Mouse (Mus musculus) olfactory bulb, adult 2 months (tissue): ENCODE results near the gene Sumf2. TPM values are rescaled to one million over a fixed set of nuclear protein-coding genes. Genes with fewer than 3 reads are reported as not detected.
A peak's percentile ranks its signal among the peaks of the same experiment; 100 is the strongest.

ENCODE experiments used
- H3K27ac ChIP-seq: fragments of 200-500 bp; 2 replicates; pipeline ENCODE4 v1.5.1; 2012; ENCODE audit warnings: low read depth, low read length; ENCODE audit not compliant: insufficient read depth
- H3K4me1 ChIP-seq: fragments of 200-500 bp; 2 replicates; pipeline ENCODE4 v1.6.1; 2012; ENCODE audit warnings: low read length; ENCODE audit not compliant: control insufficient read depth, insufficient read depth
- H3K4me3 ChIP-seq: fragments of 200-500 bp; 2 replicates; pipeline ENCODE4 v1.5.1; 2012; ENCODE audit warnings: mild to moderate bottlenecking, low read depth, low read length, moderate library complexity; ENCODE audit not compliant: insufficient read depth
- CTCF ChIP-seq: fragments of 200-500 bp; IDR thresholded peaks from 2 replicates; pipeline ENCODE4 v1.5.1; 2012; ENCODE audit warnings: low read depth, mild to moderate bottlenecking, low read length, moderate library complexity; ENCODE audit not compliant: insufficient read depth
- POLR2A ChIP-seq: fragments of 200-500 bp; IDR thresholded peaks from 2 replicates; pipeline ENCODE4 v1.6.1; 2012; ENCODE audit warnings: mild to moderate bottlenecking, low read depth, low read length, moderate library complexity; ENCODE audit not compliant: insufficient read depth
- WGBS: fragments of 180-500 bp; shearing (Covaris S2); methylation state at CpG from one replicate; pipeline ENCODE4 v1.1.7; 2018; 5-methylcytosine and 5-hydroxymethylcytosine counted together
- polyA plus RNA-seq: library from polyadenylated mRNA; stranded (reverse); fragments of >200 nt; gene quantifications from 2 replicates; pipeline ENCODE4 v1.2.4, GENCODE M21; 2012; ENCODE audit warnings: low replicate concordance; ENCODE audit not compliant: missing spikeins, insufficient read depth, insufficient read length

Gene Sumf2
- polyA plus RNA-seq, 1 experiment: not detected

DNA sequence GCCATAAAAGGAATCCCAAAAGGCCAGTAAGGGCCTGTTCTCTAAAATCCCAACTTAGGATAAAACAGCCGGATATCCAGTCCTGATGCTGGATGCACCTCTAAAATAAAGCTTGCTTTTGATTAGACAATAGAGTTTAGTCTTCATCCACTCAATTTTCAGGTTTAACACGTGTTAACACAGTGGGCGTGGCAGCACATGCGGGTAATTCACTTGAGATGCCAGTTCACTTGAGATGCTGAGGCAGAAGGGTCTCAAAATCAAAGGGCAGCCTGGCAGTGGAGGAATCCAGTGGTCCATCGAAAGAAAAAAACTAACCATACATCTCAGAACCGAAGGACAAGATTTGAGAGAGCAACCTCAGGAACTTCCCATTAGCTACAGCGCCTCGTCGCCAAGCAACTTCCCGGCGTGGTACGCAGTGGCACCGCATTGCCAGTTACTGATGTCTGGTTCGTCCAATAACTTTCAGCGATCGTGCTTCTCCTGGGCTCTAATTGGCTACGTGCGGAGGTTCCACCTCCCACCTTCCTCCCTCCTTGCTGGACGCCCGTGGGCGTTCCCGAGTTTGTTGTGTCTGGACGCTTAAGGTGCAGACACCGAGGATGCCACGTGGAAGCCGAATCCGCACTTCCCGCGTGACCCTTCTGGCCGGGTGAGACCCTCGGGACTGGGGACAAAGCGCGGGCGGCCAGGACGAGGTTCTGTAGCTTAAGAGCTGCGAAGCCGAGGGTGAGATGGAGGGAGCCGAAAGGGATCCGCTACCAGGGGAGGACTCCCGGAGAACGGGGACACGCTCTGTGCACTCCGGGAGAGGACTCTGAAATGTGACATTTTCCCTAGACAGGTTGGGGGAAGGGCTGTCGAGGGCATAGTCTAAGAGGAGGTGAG is 48.7 kb downstream of the Sumf2 start, which contains the start of gene Zbed5:
Gene Zbed5, plus strand, starts transcription at position 526 of the 891 bp plus-strand sequence.
- peak; percentile 49; the same call in 1 of the 2 replicates for TF ChIP-seq POLR2A
- TF ChIP-seq CTCF: no peak
- no peak within 1 kb of the TSS for H3K27ac ChIP-seq
- H3K4me3 ChIP-seq: peak within 1 kb of the TSS; percentile 84
- H3K4me1 ChIP-seq: no peaks in the 10 kb centered on the region
- WGBS: 2% methylated on average over 44 of the region's 44 CpGs

DNA sequence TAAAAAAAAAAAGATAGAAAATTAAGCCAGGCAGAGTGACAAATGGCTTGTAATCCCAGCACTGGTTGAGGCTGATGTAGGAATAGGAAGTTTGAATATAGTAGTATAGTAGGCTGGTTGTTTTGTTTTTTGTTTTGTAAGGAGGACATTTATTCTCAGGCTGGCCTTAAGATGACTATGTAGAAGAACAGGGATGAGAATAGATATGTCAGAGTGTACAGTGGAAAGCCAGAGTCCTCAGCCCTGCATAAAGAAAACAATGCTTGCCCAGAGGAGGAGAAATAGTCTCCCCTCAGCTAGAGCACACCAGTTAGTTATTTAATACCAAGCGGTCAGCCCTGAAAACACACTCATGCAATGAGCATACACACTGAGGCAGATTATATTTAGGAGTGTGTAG is 51.7 kb downstream of the Sumf2 start, which contains the start of gene Phkg1:
Gene Phkg1, minus strand, starts transcription at position 101 of the 400 bp plus-strand sequence.
- Histone ChIP-seq H3K4me3 (no peak within 1 kb of the TSS), H3K4me1 (no peaks in the 10 kb centered on the region), H3K27ac (no peak within 1 kb of the TSS)
- TF ChIP-seq POLR2A: no peak
- no peak for TF ChIP-seq CTCF
- WGBS: 100% methylated on average over 1 of the region's 1 CpGs

DNA sequence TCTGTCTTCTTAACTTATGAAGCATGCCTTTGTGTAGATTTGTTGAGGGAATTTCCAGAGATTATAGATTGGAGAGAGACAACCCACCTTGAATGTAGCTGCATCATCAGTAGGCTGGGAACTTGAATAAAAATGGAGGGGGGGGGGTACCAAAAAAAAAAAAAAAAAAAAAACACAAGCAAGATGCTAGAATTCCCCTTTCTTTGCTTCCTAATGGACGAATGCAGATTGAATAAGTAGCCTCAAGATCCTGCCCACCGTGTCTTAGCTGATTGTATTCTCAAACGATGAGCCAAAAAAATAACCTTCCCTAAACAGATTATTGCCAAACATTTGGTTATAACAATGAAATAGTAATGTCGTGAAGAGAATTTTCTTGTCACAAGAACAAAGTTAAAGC is 61.0 kb downstream of the Sumf2 start:
- TF ChIP-seq CTCF (no peak), POLR2A (no peak)
- WGBS: 10% methylated on average over 4 of the region's 4 CpGs
- H3K27ac ChIP-seq: 0 out of 2 replicates have a peak overlapping the region, but pooled peaks have one; percentile 22
- no peak overlapping the region for H3K4me3 ChIP-seq
- H3K4me1 ChIP-seq: 0 out of 2 replicates have a peak, but pooled peaks cover 4% of the 10 kb centered on the region

DNA sequence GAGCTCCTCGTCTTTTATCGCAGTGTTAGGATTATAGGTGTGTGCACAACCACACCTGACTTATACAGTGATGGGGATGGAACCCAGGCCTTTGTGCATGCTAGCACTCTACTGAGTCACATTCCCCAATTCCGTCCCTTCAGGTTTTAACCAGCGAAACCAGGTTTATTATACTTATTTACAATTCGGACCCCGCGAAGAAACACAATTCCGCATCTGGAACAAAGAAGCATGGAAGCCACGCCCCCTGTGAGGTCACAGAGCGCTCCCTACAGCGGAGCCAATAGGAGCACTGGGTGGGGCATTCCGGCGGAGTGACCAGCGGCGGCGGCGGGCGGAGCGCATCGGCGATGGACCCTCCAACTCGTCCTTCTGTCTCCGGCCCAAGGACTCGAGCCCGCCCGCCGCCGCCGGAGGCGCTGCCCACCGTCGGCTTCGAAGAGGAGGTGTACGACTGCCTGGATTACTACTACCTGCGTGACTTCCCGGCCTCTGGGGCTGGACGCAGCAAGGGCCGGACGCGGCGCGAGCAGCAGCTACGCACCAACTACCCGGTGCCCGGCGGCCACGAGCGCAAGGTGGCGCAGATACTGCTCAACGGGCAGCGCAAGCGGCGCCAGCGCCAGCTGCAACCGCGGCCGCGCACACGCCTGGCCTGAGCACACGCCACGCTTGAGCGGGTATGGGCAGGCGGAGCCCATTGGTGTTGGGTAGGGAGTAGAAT is 61.6 kb downstream of the Sumf2 start, which contains the start of gene Nupr1l:
Gene Nupr1l, plus strand, starts transcription at position 299 of the 724 bp plus-strand sequence.
- H3K4me3 ChIP-seq: peak within 1 kb of the TSS; percentile 81
- under 1% methylated on average over 63 of the region's 63 CpGs for WGBS
- 0 out of 2 replicates have a peak, but pooled peaks cover 4% of the 10 kb centered on the region for H3K4me1 ChIP-seq
- peak within 1 kb of the TSS; percentile 78 for H3K27ac ChIP-seq
- TF ChIP-seq POLR2A (peak; percentile 83), CTCF (no peak)

DNA sequence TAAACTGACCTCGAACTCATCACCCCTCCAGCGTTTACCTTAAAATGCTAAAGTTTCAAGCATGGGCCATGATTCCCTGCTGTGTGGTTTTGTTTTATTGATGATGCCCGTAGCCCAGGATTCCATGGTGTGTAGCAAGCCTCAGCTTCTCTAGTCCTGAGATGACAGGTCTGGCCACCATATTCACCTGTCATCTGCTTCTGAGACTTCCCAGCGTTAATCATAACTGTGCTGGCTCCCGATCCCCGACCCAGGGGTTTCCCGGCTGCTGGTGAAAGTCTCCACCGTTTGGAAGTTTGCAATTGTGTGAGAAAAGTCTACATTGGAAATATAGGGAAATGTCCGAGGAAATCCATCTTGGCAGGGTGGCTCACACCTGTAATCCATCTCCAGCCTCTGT is 62.4 kb downstream of the Sumf2 start:
- TF ChIP-seq CTCF: no peak
- TF ChIP-seq POLR2A: no peak
- 0 out of 2 replicates have a peak, but pooled peaks cover 4% of the 10 kb centered on the region for H3K4me1 ChIP-seq
- 72% methylated on average over 9 of the region's 9 CpGs for WGBS
- H3K4me3 ChIP-seq: no peak overlapping the region; the same call in 1 of the 2 replicates
- no peak overlapping the region for H3K27ac ChIP-seq

DNA sequence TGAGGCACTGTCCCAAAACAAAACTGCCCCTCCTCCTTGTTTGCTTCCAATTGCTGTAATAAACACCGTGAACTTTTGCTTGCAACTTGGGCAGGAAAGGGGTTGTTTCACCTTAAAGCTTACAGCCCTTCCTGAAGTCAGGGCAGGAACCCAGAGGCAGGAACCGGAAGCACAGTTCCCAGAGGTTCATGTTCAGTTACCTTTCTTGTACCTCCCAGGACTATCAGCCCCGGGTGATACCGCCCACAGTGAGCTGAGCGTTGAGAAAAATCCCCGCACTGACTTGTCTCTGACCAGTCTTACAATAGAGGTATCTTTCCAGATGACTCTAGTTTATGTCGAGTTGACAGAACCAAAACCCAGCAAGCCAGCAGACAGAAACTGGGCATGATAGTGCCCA is 62.8 kb downstream of the Sumf2 start:
- TF ChIP-seq POLR2A (no peak), CTCF (no peak)
- no peak overlapping the region for H3K27ac ChIP-seq
- 0 out of 2 replicates have a peak, but pooled peaks cover 4% of the 10 kb centered on the region for H3K4me1 ChIP-seq
- H3K4me3 ChIP-seq: no peak overlapping the region
- WGBS: 82% methylated on average over 7 of the region's 7 CpGs

Other genes starting within 250 kb of the Sumf2 start
- not detected in 2 replicates for gene Zfp11, start 176.9 kb upstream of the Sumf2 start, polyA plus RNA-seq
- not detected in 2 replicates for gene Sept14, start 138.5 kb upstream of the Sumf2 start, polyA plus RNA-seq
- not detected in 2 replicates for gene Mrps17, start 131.5 kb upstream of the Sumf2 start, polyA plus RNA-seq
- not detected in 2 replicates for gene Nipsnap2, start 121.9 kb upstream of the Sumf2 start, polyA plus RNA-seq
- not detected in 2 replicates for gene Psph, start 59.5 kb upstream of the Sumf2 start, polyA plus RNA-seq
- gene Chchd2, start 40.5 kb downstream of the Sumf2 start, polyA plus RNA-seq: not detected in 2 replicates
- not detected in 2 replicates for gene Zbed5, start 48.7 kb downstream of the Sumf2 start, polyA plus RNA-seq
- not detected in 2 replicates for gene Phkg1, start 51.6 kb downstream of the Sumf2 start, polyA plus RNA-seq
- not detected in 2 replicates for gene Nupr1l, start 61.6 kb downstream of the Sumf2 start, polyA plus RNA-seq
- gene Vkorc1l1, start 95.0 kb downstream of the Sumf2 start, polyA plus RNA-seq: not detected in 2 replicates
- not detected in 2 replicates for gene Gusb, start 156.1 kb downstream of the Sumf2 start, polyA plus RNA-seq
- gene Asl, start 182.3 kb downstream of the Sumf2 start, polyA plus RNA-seq: not detected in 2 replicates
- gene Crcp, start 182.3 kb downstream of the Sumf2 start, polyA plus RNA-seq: not detected in 2 replicates
- gene Tpst1, start 226.3 kb downstream of the Sumf2 start, polyA plus RNA-seq: not detected in 2 replicates